Mouse (Mus musculus): ENCODE measurements around the gene Abhd16b.
A peak's percentile ranks its signal among the peaks of the same experiment; 100 is the strongest.
"Not testable (repeated sequence)": the region's sequence is repeated elsewhere in the genome, so short reads cannot be mapped to it uniquely, and the experiment has no call there.

Gene Abhd16b

DNA sequence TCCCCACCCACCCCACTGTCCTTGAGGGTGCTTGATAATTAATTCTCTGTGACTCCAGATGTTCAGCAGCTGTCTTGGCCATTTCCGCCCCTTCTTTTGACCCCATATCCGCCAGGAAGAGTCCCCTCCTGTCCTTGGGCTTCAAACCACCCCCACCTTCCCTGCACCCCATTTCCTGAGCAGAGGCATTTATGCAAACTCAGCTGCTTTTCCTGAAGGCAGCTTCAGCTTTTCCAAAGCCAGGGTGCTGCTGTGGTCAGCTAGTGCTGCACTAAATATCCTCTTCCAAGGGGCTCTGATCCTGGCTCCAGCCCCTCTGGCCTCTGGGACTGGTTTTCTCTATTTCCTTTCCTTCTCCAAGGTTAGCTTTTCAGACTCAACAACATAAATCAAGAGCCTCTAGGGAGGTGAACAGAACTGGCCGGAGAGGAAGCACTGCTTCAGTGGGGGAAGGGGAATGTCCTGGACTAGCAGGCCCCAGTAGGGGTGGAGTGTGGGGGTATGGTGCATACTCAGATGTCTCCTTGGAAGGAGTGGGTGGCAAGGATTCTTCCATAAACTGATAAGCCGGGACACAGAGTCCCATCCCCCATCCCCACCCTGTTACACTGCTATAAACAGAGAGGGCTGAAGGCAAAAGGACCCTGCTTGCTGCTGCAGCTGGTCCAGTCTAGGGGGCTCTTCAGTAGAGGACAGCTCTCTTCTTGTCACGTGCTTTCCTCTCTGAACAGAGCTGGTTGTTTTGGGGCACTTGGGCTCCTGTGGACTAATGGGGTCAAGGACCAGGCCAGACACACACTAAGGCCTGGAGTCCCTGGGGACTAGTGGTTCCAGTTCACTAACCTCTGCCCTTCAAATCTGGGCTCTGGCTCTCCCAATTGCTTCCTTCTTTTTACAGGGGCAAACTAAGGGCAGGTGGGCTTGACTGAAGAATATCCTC lies 5.4 kb upstream of the Abhd16b start:
- no peak for DNase-seq (ENCODE audit: low spot score in 2 of 2)

DNA sequence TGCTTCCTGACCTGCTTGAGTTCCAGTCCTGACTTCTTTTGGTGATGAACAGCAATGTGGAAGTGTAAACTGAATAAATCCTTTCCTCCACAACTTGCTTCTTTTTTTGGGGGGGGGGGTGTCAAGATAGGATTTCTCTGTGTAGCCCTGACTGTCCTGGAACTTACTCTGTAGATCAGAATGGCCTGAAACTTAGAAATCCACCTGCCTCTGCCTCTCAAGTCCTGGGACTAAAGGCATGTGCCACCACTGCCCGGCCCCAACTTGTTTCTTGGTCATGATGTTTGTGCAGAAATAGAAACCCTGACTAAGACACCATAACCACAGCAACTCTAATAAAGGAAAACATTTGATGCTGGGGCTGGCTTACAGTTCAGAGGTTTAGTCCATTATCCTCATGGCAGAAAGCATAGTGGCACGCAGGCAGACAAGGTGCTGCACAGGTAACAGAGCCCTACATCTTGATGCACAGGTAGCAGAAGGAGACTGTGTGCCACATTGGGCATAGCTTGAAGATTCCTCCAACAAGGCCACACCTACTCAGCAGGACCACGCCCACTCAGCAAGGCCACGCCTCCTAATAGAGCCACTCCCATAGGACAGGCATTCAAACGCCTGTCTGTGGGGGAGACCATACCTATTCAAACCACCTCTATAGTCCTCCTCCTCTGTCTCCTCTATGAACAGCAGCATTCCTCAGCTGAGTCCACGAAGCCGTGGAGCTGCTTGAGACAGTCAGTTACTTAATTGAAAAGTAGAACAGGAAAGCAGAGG lies 1.4 kb upstream of the Abhd16b start:
- peak in 1 of 2 experiments; percentile 26 for DNase-seq (ENCODE audit: low spot score in 2 of 2)

DNA sequence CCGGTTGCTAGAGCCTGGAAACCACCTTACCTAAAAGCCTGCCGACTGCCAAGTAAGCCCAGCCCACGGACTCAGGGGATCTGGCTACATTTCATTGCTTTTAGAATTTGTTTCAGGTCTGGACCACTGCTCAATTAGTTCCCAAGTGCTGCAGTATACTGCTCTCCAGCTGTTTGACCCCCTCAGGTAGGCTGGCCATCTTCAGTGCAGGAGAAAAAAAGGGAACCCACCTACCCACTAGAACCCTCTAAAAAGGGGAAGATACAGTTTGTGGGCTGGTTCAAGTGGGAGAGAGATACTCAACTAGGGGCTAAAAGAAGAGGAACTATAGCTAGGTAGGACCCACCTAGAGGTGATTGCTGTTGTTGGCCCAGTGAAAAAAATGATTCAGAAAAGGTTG lies 800 bp upstream of the Abhd16b start:
- DNase-seq (ENCODE audit: low spot score in 2 of 2): no peak

DNA sequence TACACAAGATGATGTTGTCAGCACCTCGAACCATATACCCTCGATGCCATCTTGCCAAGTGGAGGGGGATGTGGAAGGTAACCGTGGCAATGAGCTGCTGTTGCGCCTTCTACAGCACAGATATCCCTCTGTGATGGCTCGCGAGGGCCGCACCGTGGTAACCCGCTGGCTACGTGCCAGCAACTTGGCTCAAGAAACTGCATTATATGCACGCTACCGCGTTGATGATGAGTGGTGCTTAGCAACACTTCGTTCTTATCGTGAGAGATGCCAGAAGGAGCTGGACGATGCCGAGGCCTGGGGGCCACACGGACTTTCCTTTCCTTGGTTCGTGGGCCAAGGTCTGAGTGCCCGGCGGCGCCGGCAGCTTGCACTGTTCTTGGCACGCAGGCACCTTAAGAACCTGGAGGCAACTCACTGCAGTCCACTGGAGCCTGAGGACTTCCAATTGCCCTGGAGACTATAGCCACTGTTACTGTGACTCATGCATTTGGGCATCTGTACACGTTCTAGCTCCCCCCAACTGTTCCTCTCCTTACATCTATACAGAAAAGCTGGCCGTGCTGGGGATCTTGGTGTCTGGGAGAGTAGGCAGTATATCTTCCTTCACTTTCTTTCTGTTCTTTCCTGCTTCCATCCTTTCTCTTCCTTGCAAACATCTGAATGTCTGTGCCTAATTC lies 1.4 kb downstream of the Abhd16b start:
- DNase-seq (ENCODE audit: low spot score in 2 of 2): no peak

GRCm38 (mm10) chr2:181495845-181496244 lies 2.8 kb downstream of the Abhd16b start:
- DNase-seq (ENCODE audit: low spot score in 2 of 2): not testable (repeated sequence)

- DNase-seq (ENCODE audit: low spot score in 2 of 2): peak; percentile 41 to 64
Measured at GRCm38 (mm10) chr2:181496281-181496680, 3.3 kb downstream of the Abhd16b start.

GRCm38 (mm10) chr2:181496831-181497547 lies 4.0 kb downstream of the Abhd16b start, which contains the start of gene Tpd52l2:
TSS of gene Tpd52l2 (plus strand) at chr2:181497142.
- peak; percentile 88 to 89 for DNase-seq (ENCODE audit: low spot score in 2 of 2)

DNA sequence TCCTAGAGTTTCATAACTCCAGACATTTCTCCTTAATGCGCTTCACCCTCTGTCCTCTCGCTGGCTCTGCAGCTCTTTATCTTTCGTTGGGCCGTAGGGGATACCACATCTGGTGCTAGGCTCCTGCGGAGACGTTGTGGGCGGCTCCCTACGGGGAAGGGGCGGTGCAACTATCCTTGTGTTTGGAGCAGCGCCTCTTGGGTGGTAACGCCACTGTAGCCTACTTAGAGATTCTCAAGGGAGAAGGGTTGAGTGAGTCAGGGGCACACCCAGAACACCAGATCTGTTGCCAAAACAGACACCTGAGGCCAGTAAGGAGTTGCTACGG lies 4.5 kb downstream of the Abhd16b start:
- peak; percentile 29 to 42 for DNase-seq (ENCODE audit: low spot score in 2 of 2)

DNA sequence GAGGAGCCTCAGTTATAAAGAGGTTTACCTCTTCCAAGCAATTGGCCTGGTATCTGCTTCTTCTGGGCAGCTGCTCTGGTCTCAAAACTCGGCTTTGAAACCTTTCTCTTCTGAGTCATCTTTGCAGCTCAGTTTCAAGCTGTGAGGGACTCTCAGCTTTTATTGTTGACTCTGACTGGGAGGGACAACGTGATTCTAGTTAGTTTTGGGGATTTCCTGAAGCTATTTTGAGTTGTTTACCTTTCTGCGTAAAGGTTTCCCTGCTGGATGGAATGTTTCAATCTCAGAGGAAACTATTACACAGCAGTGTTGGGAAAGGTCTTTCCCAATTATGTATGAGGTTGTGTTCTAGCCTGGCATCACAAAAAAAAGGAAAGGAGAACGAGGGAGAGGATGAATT lies 5.6 kb downstream of the Abhd16b start:
- DNase-seq (ENCODE audit: low spot score in 2 of 2): no peak

DNA sequence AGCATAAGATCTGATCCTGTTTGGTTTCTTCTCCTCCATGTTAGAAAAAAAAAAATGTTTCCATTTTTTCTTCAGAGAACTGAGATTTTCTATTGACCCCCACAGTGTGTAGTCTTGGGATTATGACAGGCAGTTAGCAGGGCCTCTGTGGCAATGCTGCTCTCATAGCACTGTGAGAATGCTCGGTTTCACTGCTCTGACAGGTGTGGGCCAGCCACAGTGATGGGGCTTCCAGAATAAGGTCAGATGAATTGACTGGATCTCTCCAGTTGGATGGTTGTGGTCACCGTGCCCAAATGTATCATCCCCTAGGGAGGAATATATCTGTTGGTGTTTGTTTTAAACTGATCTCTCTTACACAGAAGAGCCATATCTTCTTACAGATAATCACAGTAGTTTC lies 16.2 kb downstream of the Abhd16b start:
- no peak for DNase-seq (ENCODE audit: low spot score in 2 of 2)

DNA sequence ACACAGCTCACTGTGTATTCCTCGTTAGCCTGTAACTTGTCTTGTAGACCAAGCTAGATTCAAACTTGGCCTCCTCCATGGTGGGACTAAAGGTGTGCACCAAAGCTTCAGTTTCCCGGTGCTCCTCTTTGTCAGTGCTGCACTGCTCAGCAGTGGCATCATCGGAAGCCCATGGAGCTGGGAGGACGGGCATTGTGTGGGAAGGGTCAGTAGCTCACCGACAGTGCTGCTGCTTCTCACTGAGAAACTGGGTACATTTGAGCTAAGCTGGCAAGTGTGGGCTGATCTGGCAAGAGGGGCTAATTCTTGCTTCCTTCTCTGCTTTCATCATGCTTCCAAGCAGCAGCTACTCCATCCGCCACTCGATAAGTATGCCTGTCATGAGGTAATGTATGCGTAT lies 18.2 kb downstream of the Abhd16b start:
- no peak for DNase-seq (ENCODE audit: low spot score in 2 of 2)

- no peak for DNase-seq (ENCODE audit: low spot score in 2 of 2)
Measured at GRCm38 (mm10) chr2:181519201-181519600, 26.2 kb downstream of the Abhd16b start.

DNA sequence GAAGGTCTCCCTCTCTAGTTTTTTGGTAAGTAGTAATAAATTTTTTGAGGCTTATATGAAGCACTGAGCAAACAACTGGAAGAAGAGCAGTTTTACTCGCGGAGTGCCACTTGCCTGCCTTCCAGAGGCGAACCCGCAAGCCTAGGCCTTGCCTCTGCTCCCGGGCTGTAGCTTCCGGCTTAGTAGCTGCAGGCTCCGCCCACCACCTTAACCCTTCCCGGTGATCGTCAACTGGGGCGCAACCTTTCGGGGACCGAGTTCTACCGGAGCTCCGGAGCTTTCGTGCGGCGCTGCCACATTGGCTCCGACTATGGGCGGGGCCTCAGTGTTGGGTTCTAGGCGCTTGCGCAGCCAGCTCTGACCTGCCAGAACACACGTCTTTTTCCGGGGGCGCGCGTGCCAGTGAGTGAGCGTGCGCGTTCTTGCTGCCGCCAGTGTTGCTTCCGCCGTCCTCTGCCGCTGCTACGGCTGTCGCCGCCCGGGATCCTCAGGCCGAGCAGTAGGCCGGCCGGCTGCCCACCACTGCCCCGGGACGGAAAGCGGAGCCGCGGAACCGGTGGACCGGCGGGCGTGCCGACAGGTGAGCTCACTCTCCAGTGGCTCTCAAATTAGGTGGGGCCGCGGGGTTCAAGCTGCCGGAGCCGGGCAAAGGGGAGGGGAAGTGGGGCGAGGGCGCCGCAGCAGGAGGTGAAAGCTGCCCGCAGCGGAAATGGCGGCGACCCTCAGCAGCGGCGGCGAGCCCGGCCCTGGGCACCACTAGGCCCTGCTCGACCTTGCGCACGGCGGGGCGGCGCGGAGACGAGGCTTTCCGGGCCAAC lies 27.3 kb downstream of the Abhd16b start, which contains the start of gene Dnajc5:
TSS of gene Dnajc5 (plus strand) at position 368 of the 818 bp plus-strand sequence.
- DNase-seq (ENCODE audit: low spot score in 2 of 2): peak; percentile 97 to 98

DNA sequence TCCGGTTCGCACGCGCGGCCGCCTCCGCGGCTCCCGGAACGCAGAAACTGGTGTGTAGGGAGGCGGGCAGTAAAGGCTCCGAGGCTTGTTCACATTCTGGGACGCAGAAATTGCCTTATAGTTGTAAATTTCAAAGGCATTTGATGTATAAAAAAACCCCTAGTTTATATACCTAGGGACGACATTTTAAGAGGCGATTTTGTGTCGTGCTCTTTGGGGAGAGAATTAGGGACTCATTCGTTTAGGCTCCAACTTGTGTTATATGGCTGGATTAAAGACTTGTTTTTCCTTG lies 27.9 kb downstream of the Abhd16b start:
- DNase-seq (ENCODE audit: low spot score in 2 of 2): no peak

DNA sequence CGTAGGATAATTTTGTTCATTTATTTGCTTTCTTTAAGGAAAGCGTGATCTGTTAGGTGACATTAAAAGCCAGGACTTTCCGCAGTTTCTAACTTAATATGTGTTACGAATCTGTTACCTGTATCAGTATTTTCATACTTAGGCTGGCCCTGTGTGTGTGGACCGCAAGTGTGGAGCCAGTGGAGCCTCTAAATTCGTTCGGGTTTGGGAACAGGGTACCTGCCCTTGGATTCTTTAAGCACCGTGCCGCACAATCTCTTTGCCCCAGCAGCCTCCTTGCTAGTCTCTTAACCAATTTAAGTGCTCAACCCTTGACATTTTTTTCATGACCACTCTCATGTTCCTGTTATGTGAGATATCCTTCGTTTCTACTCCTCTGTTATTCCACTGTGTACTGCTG lies 28.5 kb downstream of the Abhd16b start:
- no peak for DNase-seq (ENCODE audit: low spot score in 2 of 2)

- peak; percentile 9 to 30 for DNase-seq (ENCODE audit: low spot score in 2 of 2)
Measured at GRCm38 (mm10) chr2:181522811-181523210, 29.8 kb downstream of the Abhd16b start.

DNA sequence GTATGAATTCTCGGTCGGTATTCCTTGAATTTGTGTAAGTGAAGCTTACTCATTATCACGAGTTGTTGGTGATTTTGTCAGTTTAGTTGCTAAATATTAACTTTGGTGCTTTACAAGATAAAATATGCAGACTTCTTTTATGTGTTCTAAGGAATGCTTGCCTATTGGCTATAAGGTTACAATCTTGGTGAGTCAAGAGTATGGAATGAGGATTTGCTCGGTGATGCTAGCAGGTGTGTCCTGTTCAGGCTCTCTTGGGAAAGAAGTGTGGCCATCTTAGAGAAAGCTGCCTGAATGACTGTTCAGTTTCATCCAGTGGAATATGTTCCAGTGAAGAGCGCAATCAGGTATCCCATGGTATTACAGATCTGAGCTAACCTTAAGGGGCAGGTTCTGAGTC lies 32.5 kb downstream of the Abhd16b start:
- no peak for DNase-seq (ENCODE audit: low spot score in 2 of 2)

GRCm38 (mm10) chr2:181529076-181529475 lies 36.1 kb downstream of the Abhd16b start:
- no peak for DNase-seq (ENCODE audit: low spot score in 2 of 2)

GRCm38 (mm10) chr2:181532589-181532988 lies 39.6 kb downstream of the Abhd16b start:
- DNase-seq (ENCODE audit: low spot score in 2 of 2): no peak

GRCm38 (mm10) chr2:181536410-181536809 lies 43.4 kb downstream of the Abhd16b start:
- no peak for DNase-seq (ENCODE audit: low spot score in 2 of 2)
